In the genomic region with DNA sequence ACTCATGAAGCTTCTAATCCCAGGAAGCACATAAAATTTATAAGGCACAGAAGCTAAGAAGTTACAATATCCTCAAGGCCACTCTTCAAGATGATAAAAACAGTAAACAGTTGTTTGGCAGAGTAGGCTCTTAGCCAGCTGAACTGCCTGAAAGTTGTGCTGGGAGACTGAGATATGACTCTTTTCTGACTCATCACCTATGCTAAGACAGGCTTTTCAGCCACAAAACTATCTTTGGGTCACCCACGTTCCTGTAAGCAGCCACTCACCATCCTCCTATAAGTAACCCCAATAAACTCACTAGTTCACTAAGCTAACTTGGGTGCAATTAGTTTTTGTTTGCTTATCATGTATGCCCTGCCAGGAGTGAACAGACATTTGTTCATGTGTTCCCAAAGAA, we compare ENCODE assay signal across 18 mouse cellular contexts.
"Had no signal": no experiment of that assay in that cellular context is flagged by ENCODE, and none has a peak within 500 bp of the region (broad histone marks: within the 10 kb centered on the region; RNA-seq: fewer than 3 reads in every experiment).

No protein-coding gene starts in this region.

- ATAC-seq: hindbrain, embryonic 16.5 days; inflammation-experienced regulatory T-cells, adult 6 months; intestine, embryonic 15.5 days; intestine, postnatal 0 days; liver, embryonic 12.5 days had no signal

- DNase-seq: gastrocnemius, adult 2 months; gastrocnemius, postnatal 10 days; gastrocnemius, postnatal 25 days; heart, adult 18-20 months; heart, postnatal 10 days; heart, postnatal 4 days; kidney, adult 18-20 months; kidney, adult 9 months; kidney, postnatal 14 days; kidney, postnatal 36 days; layer of hippocampus, adult 9-11 months; layer of hippocampus, postnatal 36 days; left cerebral cortex, postnatal 4 days had no signal
